Comparison of ENCODE assay signal across 11 mouse cellular contexts in genomic region chr12:3850165-3850564, GRCm38 (mm10). TPM values are rescaled to one million over a fixed set of nuclear protein-coding genes. Genes with fewer than 3 reads are reported as not detected.
DNase-seq lines count a peak whose midpoint lies in the region; ATAC-seq and TF ChIP-seq lines count a peak whose summit lies in the region.
"Had no signal": no experiment of that assay in that cellular context is flagged by ENCODE, and none has a peak within 500 bp of the region (broad histone marks: within the 10 kb centered on the region; RNA-seq: fewer than 3 reads in every experiment).

No protein-coding gene starts in this region.

- no peak overlapping the region for H3K4me2 ChIP-seq in forebrain, embryonic 15.5 days (replicated peaks)
- H3K4me2 ChIP-seq in lung, embryonic 14.5 days, result no peak overlapping the region
- H3K4me2 ChIP-seq in intestine, postnatal 0 days (replicated peaks; ENCODE audit: low read depth), result no peak overlapping the region
- H3K4me2 ChIP-seq in neural tube, embryonic 15.5 days, result no peak overlapping the region

- no peak for TF ChIP-seq CTCF in lung, embryonic 14.5 days (IDR thresholded peaks at IDR 0.05; ENCODE audit: low read depth)
- TF ChIP-seq CTCF in intestine, postnatal 0 days (IDR thresholded peaks at IDR 0.05; ENCODE audit: low read depth), result 0 out of 2 replicates have a peak, but pooled peaks have one; percentile 14

- intact Hi-C loops in left cerebral cortex, postnatal 36 days (cut with DNase I), result loop anchor here (5.0 kb wide), 1 partner anchor 33 kb away; no protein-coding TSS in a partner anchor

- no peak overlapping the region for H3K9ac ChIP-seq in forebrain, embryonic 15.5 days (replicated peaks)
- no peak overlapping the region for H3K9ac ChIP-seq in lung, embryonic 14.5 days
- no peak overlapping the region for H3K9ac ChIP-seq in intestine, postnatal 0 days (ENCODE audit: low read depth, low read length)
- H3K9ac ChIP-seq in neural tube, embryonic 15.5 days (replicated peaks), result no peak overlapping the region

- H3K36me3 ChIP-seq in forebrain, embryonic 10.5 days (replicated peaks), result peaks cover 22% of the 10 kb centered on the region
- H3K36me3 ChIP-seq in forebrain, embryonic 15.5 days, result peaks cover 14% of the 10 kb centered on the region; the same call in 1 of the 2 replicates
- H3K36me3 ChIP-seq in lung, embryonic 14.5 days (ENCODE audit: insufficient read depth), result peaks cover 64% of the 10 kb centered on the region
- H3K36me3 ChIP-seq in intestine, postnatal 0 days (ENCODE audit: control insufficient read depth, insufficient read depth), result peaks cover 40% of the 10 kb centered on the region
- peaks cover 39% of the 10 kb centered on the region for H3K36me3 ChIP-seq in neural tube, embryonic 15.5 days

- DNase-seq in forebrain, embryonic 10.5 days (ENCODE audit: extremely low spot score, low spot score), result no peak
- peak; percentile 40 for DNase-seq in lung, embryonic 14.5 days
- DNase-seq in lung, postnatal 25 days (ENCODE audit: low spot score), result no peak
- DNase-seq in left cerebral cortex, postnatal 36 days (ENCODE audit: low spot score in 2 of 2), result no peak
- no peak for DNase-seq in adrenal gland, postnatal 10 days
- DNase-seq: gastrocnemius, postnatal 14 days; heart, postnatal 36 days; thymus, adult 18-20 months had no signal

- 40% methylated on average over 5 of the region's 5 CpGs for WGBS in forebrain, embryonic 10.5 days
- 54% methylated on average over 5 of the region's 5 CpGs for WGBS in forebrain, embryonic 15.5 days
- WGBS in lung, embryonic 14.5 days, result 33% methylated on average over 5 of the region's 5 CpGs
- WGBS in intestine, postnatal 0 days, result 57% methylated on average over 5 of the region's 5 CpGs
- WGBS in neural tube, embryonic 15.5 days, result 23% methylated on average over 5 of the region's 5 CpGs

- H3K27me3 ChIP-seq in forebrain, embryonic 10.5 days (ENCODE audit: poor library complexity, severe bottlenecking), result peaks cover 29% of the 10 kb centered on the region
- no peaks in the 10 kb centered on the region for H3K27me3 ChIP-seq in forebrain, embryonic 15.5 days
- no peaks in the 10 kb centered on the region for H3K27me3 ChIP-seq in lung, embryonic 14.5 days (ENCODE audit: insufficient read depth, low read length)
- no peaks in the 10 kb centered on the region for H3K27me3 ChIP-seq in intestine, postnatal 0 days (replicated peaks; ENCODE audit: control insufficient read depth, insufficient read depth, low read length)
- no peaks in the 10 kb centered on the region for H3K27me3 ChIP-seq in neural tube, embryonic 15.5 days (replicated peaks)

- no peaks in the 10 kb centered on the region for H3K9me3 ChIP-seq in forebrain, embryonic 10.5 days
- H3K9me3 ChIP-seq in forebrain, embryonic 15.5 days, result no peaks in the 10 kb centered on the region
- H3K9me3 ChIP-seq in lung, embryonic 14.5 days (ENCODE audit: low read depth, low read length), result no peaks in the 10 kb centered on the region
- no peaks in the 10 kb centered on the region for H3K9me3 ChIP-seq in intestine, postnatal 0 days (ENCODE audit: control insufficient read depth)
- H3K9me3 ChIP-seq in neural tube, embryonic 15.5 days (replicated peaks), result no peaks in the 10 kb centered on the region

- H3K4me3 ChIP-seq in forebrain, embryonic 10.5 days, result no peak overlapping the region
- no peak overlapping the region for H3K4me3 ChIP-seq in forebrain, embryonic 15.5 days
- H3K4me3 ChIP-seq in lung, embryonic 14.5 days (ENCODE audit: low read depth, low read length), result no peak overlapping the region
- no peak overlapping the region for H3K4me3 ChIP-seq in intestine, postnatal 0 days (ENCODE audit: low read depth, low read length)
- no peak overlapping the region for H3K4me3 ChIP-seq in neural tube, embryonic 15.5 days (replicated peaks)

- ATAC-seq in forebrain, embryonic 15.5 days (replicated peaks), result no peak
- ATAC-seq in lung, embryonic 14.5 days (ENCODE audit: insufficient read depth), result peak; percentile 36; the same call in 1 of the 2 replicates
- no peak for ATAC-seq in intestine, postnatal 0 days
- ATAC-seq in neural tube, embryonic 15.5 days (ENCODE audit: low FRiP score), result no peak

- peak overlapping the region; percentile 32 for H3K27ac ChIP-seq in forebrain, embryonic 10.5 days
- H3K27ac ChIP-seq in forebrain, embryonic 15.5 days (replicated peaks), result no peak overlapping the region
- peak overlapping the region; percentile 30; the same call in 1 of the 2 replicates for H3K27ac ChIP-seq in lung, embryonic 14.5 days (ENCODE audit: low read depth)
- no peak overlapping the region for H3K27ac ChIP-seq in intestine, postnatal 0 days (ENCODE audit: low read depth, low read length)
- peak overlapping the region; percentile 54 for H3K27ac ChIP-seq in neural tube, embryonic 15.5 days (replicated peaks)

- H3K4me1 ChIP-seq in forebrain, embryonic 10.5 days, result peaks cover 17% of the 10 kb centered on the region
- H3K4me1 ChIP-seq in forebrain, embryonic 15.5 days, result no peaks in the 10 kb centered on the region
- H3K4me1 ChIP-seq in lung, embryonic 14.5 days (ENCODE audit: insufficient read depth), result peaks cover 4% of the 10 kb centered on the region; the same call in 1 of the 2 replicates
- H3K4me1 ChIP-seq in intestine, postnatal 0 days (replicated peaks; ENCODE audit: control insufficient read depth, insufficient read depth, low read length), result no peaks in the 10 kb centered on the region
- peaks cover 13% of the 10 kb centered on the region for H3K4me1 ChIP-seq in neural tube, embryonic 15.5 days

RNA-seq across cellular contexts. Expression of gene Dnmt3a, which starts 44.4 kb away (rescaled TPM):
- polyA plus RNA-seq in forebrain, embryonic 10.5 days (2016; fragmentation: Nextera tagmentation; extraction: Ambion mirVana), result 117 and 119 TPM in 2 replicates
- 90.4 and 95.4 TPM in 2 replicates for polyA plus RNA-seq in forebrain, embryonic 15.5 days (2015; fragmentation: Nextera tagmentation; extraction: Ambion mirVana)
- 88.0 and 95.5 TPM in 2 replicates for polyA plus RNA-seq in lung, embryonic 14.5 days (2014; fragmentation: Nextera tagmentation; extraction: Ambion mirVana)
- 33.9 and 42.2 TPM in 2 replicates for polyA plus RNA-seq in intestine, postnatal 0 days (2015; fragmentation: Nextera tagmentation; extraction: Ambion mirVana)
- 116 and 134 TPM in 2 replicates for polyA plus RNA-seq in neural tube, embryonic 15.5 days (2015; fragmentation: Nextera tagmentation; extraction: Ambion mirVana)
- 100 to 1,000 TPM; 100 to 124 TPM for total RNA-seq in left cerebral cortex, postnatal 36 days (2021)
- 100 to 1,000 TPM in 1 of 2 experiments, 10 to 100 TPM in 1; 98.7 to 133 TPM for total RNA-seq in adrenal gland, postnatal 10 days (2021)

Comparison
In these comparisons a context has a peak if more than half of its experiments do, and no peak if none do; other contexts are left out.
1. H3K27ac ChIP-seq: peak in forebrain, embryonic 10.5 days (single experiment), lung, embryonic 14.5 days (single experiment) and neural tube, embryonic 15.5 days (single experiment); none in forebrain, embryonic 15.5 days (single experiment) and intestine, postnatal 0 days (single experiment).